Mouse (Mus musculus) heart, adult 8-10 months (tissue): ENCODE measurements at regions not wholly inside any gene's neighbourhood (a gene's known extent, or its start where the extent isn't known, plus 50 kb on each side); places are given as distances from the start of the nearest gene placed in this dataset.
A peak's percentile ranks its signal among the peaks of the same experiment; 100 is the strongest.

Experiments used
- DNase-seq: peaks from one replicate; pipeline ENCODE4 v3.0.0; 2022; ENCODE audit warnings: low spot score

DNA sequence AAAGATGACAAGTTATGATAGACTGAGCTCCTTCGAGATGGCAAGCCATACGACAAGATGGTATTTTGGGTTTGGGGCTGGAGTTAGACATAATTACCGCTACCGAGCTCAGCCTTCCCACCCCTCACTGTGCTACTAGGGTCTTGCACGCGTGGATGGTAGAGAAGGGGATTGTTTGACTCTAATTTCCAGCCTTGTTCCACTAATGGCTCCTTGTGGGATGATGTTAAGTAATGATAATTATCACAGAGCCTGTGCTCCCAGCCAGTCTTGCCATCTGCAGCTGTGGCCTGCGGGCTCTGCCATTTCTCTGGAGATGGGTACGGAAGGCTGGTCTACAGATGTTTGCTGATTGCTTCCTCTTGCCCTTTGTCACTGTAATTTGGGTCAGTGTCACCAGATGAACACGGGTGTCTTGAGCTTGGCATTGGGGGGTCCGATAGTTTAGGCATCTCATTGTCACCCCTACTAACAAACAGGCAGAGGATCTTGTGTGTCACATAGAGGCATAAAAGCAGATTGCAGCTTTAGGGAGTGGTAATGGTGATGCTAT, 108.8 kb upstream of the Ctbp2 start:
- no peak for DNase-seq

DNA sequence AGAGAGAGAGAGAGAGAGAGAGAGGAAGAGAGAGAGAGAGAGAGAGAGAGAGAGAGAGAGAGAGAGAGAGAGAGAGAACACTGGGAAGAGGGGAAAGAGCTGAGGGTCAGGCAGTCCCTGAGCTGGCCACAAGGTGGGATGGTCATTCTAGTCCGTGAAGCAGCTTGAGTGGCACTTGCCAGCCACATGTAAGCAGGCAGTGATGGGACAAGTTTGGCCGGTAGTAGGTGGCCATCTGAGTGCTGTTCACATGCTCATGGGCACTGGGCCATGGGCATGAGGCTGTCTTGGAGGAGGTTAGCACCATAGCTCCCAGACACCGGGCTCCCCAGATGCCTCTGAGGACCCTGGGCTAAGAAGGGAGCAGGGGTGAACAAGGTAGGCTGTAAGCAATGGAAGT, 106.7 kb upstream of the Ctbp2 start:
- DNase-seq = no peak

DNA sequence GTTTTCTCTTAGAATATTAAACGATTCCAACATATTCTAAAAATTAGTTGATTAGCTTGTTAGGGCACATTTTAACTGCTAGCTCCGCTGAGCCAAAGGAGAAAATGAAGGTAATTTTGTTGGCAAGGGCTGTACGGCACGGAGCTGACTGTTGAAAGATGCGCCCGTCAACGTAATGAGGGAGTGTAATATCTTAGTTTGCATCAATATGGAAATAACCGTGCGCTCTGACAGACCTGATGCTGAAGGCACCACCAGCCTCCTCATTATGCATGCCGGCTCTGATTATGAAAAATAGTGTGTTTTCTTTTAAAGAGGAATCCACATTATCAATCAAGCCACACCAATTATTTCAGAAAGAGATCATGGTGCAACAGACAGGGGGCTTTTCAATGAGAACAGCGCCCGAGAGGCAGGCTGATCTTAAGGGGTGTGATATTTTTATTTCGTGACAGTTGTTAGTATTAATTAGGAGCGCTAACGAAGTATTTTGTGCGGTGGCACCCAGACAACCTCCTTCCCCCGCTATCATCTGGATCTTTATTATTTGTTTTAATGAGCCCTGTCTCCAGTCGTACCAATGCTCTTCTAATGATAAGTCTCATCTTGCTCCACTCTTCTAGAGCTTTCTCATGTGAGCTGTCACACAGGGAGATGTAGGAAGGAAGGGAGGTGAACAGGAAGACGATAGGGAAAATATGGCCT, 99.9 kb upstream of the Ctbp2 start:
- no peak for DNase-seq

DNA sequence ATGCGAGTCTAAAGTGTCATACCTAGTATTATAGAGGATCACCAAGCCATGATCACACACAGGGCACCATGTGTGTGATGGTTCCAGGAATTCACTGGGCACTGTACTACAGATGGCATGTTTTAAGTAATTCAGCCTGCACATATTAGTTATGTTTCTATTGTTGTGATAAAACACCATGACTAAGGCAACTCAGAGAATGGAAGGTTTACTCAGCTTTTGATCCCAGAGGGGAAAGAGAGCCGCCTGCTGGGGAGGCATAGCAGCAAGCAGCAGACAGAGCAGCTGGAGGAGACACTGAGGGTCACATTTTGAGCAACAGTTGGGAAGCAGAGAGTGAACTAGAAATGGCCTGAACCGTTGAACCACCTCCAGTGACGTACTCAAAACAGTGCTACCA, 88.2 kb upstream of the Ctbp2 start:
- no peak for DNase-seq

DNA sequence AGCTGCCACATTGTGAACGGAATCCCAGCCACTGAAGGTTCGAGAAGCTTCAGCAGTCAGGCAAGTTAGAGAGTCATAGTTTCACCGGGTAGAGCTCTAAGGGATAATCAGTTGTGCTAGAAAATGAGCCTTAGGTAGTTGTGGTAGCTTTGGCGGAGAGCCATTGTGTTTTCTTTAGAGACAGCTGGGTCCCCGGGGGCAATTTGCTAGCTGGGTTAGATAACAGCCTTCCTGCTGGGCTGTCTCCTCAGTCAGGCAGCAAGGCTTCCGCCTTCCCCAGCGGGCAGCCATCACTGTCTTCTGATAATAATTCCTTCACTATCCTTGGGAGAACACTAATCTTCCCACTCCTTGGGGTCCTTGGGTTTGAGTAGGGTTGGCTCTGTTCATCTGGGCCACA, 81.5 kb upstream of the Ctbp2 start:
- DNase-seq = no peak

DNA sequence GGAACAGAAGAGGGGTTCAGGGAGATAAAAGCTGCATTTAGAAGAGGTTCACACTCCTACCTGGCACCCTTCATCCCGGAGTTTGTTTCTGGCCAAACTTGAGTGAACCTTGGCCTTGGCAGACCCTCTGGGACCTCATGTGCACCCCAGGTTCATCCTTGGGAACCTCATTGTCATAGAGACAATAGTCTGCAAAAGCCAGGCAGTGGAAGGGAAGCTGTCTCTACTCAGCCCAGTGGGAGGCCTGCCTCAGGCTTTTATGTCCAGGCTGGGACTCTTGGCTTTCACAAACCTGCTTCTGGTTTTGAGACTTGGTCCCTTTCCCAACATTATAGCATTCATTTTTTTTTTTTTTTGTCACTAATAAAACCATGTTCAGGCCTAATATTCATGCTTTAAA, 80.3 kb upstream of the Ctbp2 start:
- no peak for DNase-seq

DNA sequence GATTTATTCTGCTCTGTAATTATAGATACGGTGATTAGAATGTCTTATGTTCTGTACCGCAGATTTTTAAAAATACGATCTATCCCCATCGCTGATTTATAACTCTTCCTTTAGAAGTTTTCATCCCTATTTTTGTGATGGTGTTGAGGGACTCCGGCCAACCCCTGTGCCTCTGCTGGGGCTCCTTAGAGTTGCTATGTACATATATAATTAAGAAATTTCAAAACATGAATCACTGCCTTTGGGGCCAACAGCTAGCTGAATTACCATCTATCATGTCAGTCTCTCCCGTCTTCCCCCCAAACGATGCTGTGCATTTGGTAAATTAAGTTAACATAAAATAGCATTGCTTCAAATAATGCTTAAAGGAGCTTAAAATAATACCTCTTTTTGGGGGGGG, 79.8 kb upstream of the Ctbp2 start:
- no peak for DNase-seq

DNA sequence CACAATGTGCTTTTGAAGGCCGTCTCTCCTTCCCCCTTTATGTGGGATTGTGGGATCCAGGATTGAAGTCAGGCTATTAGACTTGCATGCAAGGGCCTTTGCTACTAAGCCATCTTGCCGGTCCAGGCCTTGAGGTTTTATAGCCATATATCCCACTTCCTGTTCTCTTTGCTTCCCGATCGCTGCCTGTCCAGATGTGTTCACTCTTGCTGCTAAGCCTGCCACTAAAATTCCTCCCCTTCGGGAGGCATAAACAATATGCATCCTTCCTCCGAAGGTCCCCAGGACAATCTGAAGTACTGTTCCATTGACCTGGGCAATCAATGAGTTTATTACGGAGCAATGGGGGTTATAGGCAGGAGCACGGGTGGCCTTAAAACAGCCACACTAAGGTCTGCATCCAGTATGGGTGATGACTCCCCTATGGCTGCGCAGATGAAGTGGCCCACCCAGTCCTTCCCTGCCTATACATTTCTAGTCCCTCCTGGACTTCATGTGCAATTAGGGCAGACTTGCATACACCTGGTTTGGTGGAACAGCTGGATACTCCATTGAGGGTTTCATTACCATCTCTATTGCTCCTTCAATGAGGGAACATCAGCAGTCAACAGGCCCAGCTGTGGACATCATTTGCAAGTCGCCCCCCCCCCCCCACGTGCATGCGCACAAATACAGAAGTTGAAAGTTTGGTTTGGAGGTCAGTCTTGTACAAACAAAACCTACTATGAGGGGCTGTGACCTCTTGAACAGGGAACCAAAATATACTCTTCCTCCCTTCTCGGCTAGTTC, 78.1 kb upstream of the Ctbp2 start:
- DNase-seq = no peak

DNA sequence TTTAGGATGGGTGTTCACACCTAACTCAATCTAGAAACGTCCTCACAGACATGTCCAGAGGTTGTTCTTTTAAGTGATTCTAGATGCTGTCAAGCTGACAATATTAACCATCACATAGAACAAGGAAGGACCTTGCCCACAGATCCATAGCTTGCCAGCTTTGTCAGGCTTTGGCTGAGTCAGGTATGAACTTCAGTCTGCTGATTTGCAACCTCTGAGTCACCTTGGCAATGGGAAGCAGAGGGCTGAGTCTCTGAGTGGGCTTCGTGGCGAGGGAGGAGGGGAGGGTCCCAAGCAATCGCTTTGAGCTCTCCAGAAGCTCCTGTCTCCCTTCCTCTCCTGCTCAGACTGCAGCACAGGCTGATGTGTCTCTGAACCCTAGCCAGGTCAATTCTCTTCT, 74.9 kb upstream of the Ctbp2 start:
- DNase-seq = no peak

DNA sequence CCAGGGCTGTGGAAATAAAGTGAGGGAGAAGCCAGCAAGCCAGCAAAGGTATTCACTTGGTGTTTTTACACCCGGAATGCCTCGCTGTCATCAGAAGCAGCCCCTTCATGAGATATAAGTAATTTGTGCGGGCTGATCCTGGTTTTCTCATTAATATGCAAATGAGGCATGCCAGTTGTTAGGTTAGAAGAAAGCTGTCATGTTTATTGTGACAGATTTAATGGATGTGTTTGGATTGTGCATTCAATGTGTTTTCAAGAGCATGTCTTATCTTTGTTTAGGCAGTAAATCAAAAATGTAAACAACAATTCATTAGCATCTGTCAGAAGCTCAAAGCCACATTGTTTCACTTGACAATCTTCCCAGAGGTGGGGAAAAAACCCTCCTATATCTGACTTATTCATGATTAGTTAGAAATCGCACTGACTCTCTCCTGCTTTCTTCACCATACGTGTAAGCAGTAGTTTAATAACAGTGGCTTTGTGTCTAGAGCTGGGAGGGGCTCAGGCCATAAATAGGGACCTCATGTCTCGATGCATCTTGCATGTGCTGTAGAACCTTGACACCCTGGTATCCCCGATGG, 65.8 kb upstream of the Ctbp2 start:
- DNase-seq = no peak

DNA sequence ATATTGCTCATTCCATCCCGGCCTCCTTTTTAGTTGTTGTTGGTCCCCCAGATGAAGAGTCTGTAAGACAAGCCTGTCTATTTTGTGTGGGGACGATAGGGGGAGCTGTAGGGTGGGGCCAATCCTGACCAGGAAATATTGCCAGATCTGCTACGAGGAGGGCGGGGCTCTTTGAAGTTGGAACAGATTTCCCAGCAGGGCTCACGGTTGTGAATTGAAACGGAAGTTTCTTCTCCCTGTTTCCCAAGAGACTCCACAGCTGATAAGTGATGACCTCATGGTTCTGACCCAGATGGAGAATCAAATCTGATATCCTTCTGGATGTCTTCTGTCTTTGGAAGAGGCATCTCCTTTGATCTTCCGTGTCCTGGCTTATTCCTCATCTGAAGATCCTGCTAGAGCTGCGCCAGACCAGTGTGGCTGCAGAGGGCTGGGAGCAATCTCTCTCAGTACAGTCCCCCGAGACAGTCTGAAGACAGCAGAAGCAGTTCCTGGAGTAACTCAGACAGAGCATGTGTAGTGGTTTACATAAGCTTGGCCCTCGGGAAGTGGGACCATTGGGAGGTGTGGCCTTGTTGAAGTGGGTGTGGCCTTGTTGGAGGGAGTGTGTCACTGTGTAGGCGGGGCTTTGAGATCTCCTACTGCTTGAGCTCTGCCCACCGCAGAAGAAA, 61.9 kb upstream of the Ctbp2 start:
- peak; percentile 84 for DNase-seq

DNA sequence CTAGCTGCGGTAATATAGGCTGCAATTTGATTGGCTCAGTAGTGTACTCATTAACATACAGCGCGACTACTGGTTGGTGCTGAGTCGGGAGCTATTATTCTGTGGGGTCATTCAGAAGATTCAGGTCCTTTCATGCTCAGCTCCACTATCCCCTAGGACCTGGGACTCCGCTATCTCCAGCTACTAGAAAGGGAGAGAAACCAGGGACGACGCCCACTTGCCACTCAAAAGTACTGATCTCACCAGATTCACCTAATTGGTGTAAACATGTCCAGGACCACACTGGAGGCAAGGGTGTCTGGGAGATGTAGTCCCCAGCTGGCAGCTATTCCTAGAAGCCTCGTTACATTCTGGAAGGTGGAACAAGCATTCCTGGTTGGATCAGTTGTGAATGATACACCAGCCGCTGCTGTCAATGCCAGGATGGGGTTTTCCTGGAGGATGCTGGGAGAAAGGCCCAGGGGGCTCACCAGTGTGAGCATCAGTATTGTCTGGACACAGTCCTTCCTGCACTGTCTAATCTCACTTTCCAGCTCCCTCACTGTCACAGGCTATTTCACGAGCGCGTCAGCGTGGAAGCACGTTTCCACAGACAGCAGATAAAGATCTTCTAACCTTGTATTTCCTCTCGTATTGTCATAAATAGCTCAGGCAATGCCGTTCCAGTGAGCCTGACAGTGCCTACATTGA, 60.9 kb upstream of the Ctbp2 start:
- DNase-seq = no peak

DNA sequence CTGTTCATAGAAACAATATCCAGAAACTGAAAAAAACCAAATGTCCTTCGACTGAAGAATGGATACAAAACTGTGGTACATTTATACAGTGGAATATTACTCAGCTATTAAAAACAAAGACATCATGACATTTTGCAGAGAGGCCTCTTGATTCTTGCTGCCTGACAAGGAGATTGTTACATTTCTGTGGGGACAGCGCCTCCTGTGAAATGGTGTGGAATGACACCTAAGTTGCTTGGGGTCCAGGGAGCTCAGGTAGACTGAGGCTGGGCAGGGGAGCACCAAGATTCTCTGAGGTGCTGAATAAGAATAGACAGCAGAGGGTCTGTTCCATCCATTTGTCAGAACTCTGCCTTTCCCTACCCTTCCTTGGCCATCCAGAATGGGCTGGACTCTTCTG, 57.2 kb upstream of the Ctbp2 start:
- no peak for DNase-seq

DNA sequence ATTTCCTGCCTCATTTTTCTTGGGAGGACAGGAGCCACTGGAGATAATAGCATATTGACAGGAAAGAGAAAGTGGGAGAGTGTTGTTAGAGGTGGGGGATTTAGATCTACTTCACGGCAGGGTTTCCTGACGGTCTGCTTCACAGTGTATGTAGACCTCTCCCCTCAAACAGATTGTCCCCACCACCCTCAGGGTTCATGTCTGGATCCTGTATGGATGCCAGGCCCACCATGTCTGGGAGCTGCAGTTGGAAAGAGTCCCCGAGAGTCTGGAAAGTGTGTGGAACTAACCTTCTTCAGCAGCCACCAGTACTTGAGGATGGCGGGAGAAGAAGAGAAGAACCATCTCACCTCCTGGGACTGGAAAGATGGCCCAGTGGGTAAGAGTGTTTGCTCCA, 53.0 kb upstream of the Ctbp2 start:
- no peak for DNase-seq

DNA sequence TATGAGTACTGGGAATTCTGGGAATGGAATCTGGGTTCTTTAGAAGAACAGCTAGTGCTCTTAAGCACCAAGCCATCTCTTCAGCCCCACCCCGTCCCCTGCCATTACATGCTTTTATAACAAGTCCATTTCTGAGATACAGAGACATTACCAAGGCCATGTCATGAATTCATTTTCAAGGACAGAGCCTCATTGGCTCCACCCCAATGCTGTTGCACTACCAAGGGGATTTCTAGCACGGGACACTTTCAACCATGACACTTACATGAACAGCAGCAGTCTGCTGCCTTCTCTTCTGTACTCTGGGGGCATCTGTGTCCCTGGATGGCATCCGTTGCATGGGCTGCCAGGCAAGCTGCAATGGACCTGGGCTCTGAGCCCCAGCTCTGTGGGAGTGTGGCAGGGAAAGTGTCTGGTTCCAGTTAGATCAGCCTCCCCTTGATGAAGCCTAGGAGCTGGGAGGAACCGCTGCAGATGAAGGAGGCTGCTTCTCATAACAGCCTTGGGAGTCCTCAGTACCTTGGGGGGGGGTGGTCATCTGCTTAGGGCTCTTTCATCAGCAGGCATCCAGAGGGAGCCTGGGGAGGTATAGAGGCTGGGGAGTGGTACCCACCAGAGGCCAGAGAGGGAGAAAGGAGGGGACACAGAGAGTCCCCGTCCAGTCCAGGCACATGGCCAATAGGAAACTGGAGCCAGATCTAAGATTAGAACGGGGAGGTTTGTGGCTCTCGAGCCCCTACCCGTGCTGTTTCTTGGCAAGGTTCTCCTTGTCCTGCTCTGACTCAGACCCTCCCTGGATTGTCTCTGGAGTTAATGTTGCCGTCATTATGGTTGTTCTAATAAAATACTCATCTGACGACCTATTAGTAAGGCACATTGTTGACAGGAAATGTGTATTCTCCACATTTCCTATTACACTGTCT, 52.4 kb upstream of the Ctbp2 start:
- peak; percentile 53 for DNase-seq
